ENCODE assay signal across 12 mouse cellular contexts in genomic region chr6:108738463-108739203, GRCm38 (mm10). TPM values are rescaled to one million over a fixed set of nuclear protein-coding genes. Genes with fewer than 3 reads are reported as not detected.
DNase-seq lines count a peak whose midpoint lies in the region; ATAC-seq lines count a peak whose summit lies in the region.
"Had no signal": no experiment of that assay in that cellular context is flagged by ENCODE, and none has a peak within 500 bp of the region (broad histone marks: within the 10 kb centered on the region; RNA-seq: fewer than 3 reads in every experiment).

No protein-coding gene starts in this region.

- no peaks in the 10 kb centered on the region for H3K9me3 ChIP-seq in embryonic facial prominence, embryonic 15.5 days (replicated peaks)
- H3K9me3 ChIP-seq: heart, embryonic 15.5 days; neural tube, embryonic 12.5 days had no signal

- H3K4me3 ChIP-seq in embryonic facial prominence, embryonic 15.5 days (replicated peaks): no peak overlapping the region
- H3K4me3 ChIP-seq: heart, embryonic 15.5 days; neural tube, embryonic 12.5 days had no signal

- whole genome bisulfite sequencing in embryonic facial prominence, embryonic 15.5 days: 39% methylated on average over 9 of the region's 9 CpGs

- no peak overlapping the region for H3K9ac ChIP-seq in embryonic facial prominence, embryonic 15.5 days
- H3K9ac ChIP-seq: heart, embryonic 15.5 days; neural tube, embryonic 12.5 days had no signal

- no peak overlapping the region for H3K4me2 ChIP-seq in embryonic facial prominence, embryonic 15.5 days (replicated peaks)
- H3K4me2 ChIP-seq: heart, embryonic 15.5 days; neural tube, embryonic 12.5 days had no signal

- no peaks in the 10 kb centered on the region for H3K27me3 ChIP-seq in embryonic facial prominence, embryonic 15.5 days
- H3K27me3 ChIP-seq: CH12.LX; heart, embryonic 15.5 days; neural tube, embryonic 12.5 days had no signal

- peak; percentile 63 for ATAC-seq in embryonic facial prominence, embryonic 15.5 days (ENCODE audit: insufficient number of reproducible peaks, low FRiP score, low TSS enrichment, low read depth)
- no peak for ATAC-seq in monocyte, adult 5-6 weeks (replicated peaks; ENCODE audit: insufficient number of reproducible peaks, low FRiP score, low TSS enrichment, poor library complexity, severe bottlenecking)
- ATAC-seq in megakaryocyte progenitor cell, adult 5-6 weeks (replicated peaks; ENCODE audit: poor library complexity): no peak

- H3K36me3 ChIP-seq in embryonic facial prominence, embryonic 15.5 days: no peaks in the 10 kb centered on the region
- H3K36me3 ChIP-seq: heart, embryonic 15.5 days; neural tube, embryonic 12.5 days had no signal

- peak; percentile 41 to 82 for DNase-seq in frontal cortex, adult 2 months (ENCODE audit: extremely low spot score in 1 of 2, low spot score in 1 of 2)
- DNase-seq in frontal cortex, postnatal 14 days (ENCODE audit: low spot score in 2 of 2): no peak
- peak; percentile 30 for DNase-seq in 3T3-L1 (ENCODE audit: low read depth, low spot score)
- peak; percentile 40 to 56 for DNase-seq in left cerebral cortex, adult 18-20 months (ENCODE audit: low spot score in 2 of 2)
- DNase-seq in cerebellum, adult 8-10 months: no peak
- DNase-seq: kidney, adult 8-10 months had no signal

- H3K4me1 ChIP-seq in embryonic facial prominence, embryonic 15.5 days: peaks cover 13% of the 10 kb centered on the region
- H3K4me1 ChIP-seq: heart, embryonic 15.5 days; neural tube, embryonic 12.5 days had no signal

- H3K27ac ChIP-seq in embryonic facial prominence, embryonic 15.5 days (replicated peaks): peak overlapping the region; percentile 25; the same call in 1 of the 2 replicates
- H3K27ac ChIP-seq: heart, embryonic 15.5 days; neural tube, embryonic 12.5 days had no signal

RNA-seq across cellular contexts. Expression of gene Arl8b, which starts 44.3 kb away (rescaled TPM):
- polyA plus RNA-seq in frontal cortex, adult 2 months (2012; rRNA removed): 78.8 and 80.1 TPM in 2 replicates
- polyA plus RNA-seq in embryonic facial prominence, embryonic 15.5 days (2015; fragmentation: Nextera tagmentation; extraction: Ambion mirVana): 76.4 and 83.7 TPM in 2 replicates
- total RNA-seq in left cerebral cortex, adult 18-20 months (2021): 100 to 1,000 TPM; 222 to 225 TPM
- 37.0 to 88.3 TPM (median 55.0 TPM) in 3 replicates for total RNA-seq in monocyte, adult 5-6 weeks (2017)
- total RNA-seq in megakaryocyte progenitor cell, adult 5-6 weeks (2015): 224 and 271 TPM in 2 replicates
- 71.1 and 83.9 TPM in 2 replicates for total RNA-seq in megakaryocyte progenitor cell, adult 5-6 weeks (2017)

Comparison
In these comparisons a context has a peak if more than half of its experiments do, and no peak if none do; other contexts are left out.
1. DNase-seq: peak in frontal cortex, adult 2 months (2 of 2), 3T3-L1 (single experiment) and left cerebral cortex, adult 18-20 months (2 of 2); none in frontal cortex, postnatal 14 days (0 of 2) and cerebellum, adult 8-10 months (single experiment).